Mouse (Mus musculus) adrenal gland (tissue): ENCODE results near the gene Neo1.
"Not testable (repeated sequence)": the region's sequence is repeated elsewhere in the genome, so short reads cannot be mapped to it uniquely, and the experiment has no call there.

Experiments
- intact Hi-C: fragments of 180-260 bp; cut with DNase I; formaldehyde crosslinking; loops from one replicate; pipeline ENCODE4 v1.15.1; 2025

Gene Neo1

GRCm38 (mm10) chr9:59013365-59013764 lies 22.9 kb downstream of the Neo1 start:
- intact Hi-C loops, result loop anchor here (5.0 kb wide), 2 partner anchors 254 to 269 kb away; no protein-coding TSS in a partner anchor

GRCm38 (mm10) chr9:58989255-58989928 lies 46.8 kb downstream of the Neo1 start:
- intact Hi-C loops, result no loop called here

- intact Hi-C loops, result no loop called here
Observed at GRCm38 (mm10) chr9:58979034-58979433, 57.2 kb downstream of the Neo1 start.

- intact Hi-C loops, result not testable (repeated sequence)
Observed at GRCm38 (mm10) chr9:58971154-58971553, 65.1 kb downstream of the Neo1 start.

- intact Hi-C loops, result no loop called here
Observed at GRCm38 (mm10) chr9:58967371-58967770, 68.9 kb downstream of the Neo1 start.

GRCm38 (mm10) chr9:58955507-58955906 lies 80.7 kb downstream of the Neo1 start:
- intact Hi-C loops, result no loop called here

- intact Hi-C loops, result not testable (repeated sequence)
Observed at GRCm38 (mm10) chr9:58945910-58946309, 90.3 kb downstream of the Neo1 start.

GRCm38 (mm10) chr9:58934776-58935175 lies 101.5 kb downstream of the Neo1 start:
- intact Hi-C loops, result no loop called here

- intact Hi-C loops, result loop anchor here (5.0 kb wide), 1 partner anchor 386 kb away; no protein-coding TSS in a partner anchor
Observed at GRCm38 (mm10) chr9:58928103-58928502, 108.1 kb downstream of the Neo1 start.

- intact Hi-C loops, result no loop called here
Observed at GRCm38 (mm10) chr9:58902869-58903585, 133.2 kb downstream of the Neo1 start.

- intact Hi-C loops, result no loop called here
Observed at GRCm38 (mm10) chr9:58899602-58900001, 136.6 kb downstream of the Neo1 start.

GRCm38 (mm10) chr9:58891840-58892640 lies 144.2 kb downstream of the Neo1 start:
- intact Hi-C loops, result no loop called here

- intact Hi-C loops, result no loop called here
Observed at GRCm38 (mm10) chr9:58890893-58891292, 145.3 kb downstream of the Neo1 start.

- intact Hi-C loops, result no loop called here
Observed at GRCm38 (mm10) chr9:58889782-58890448, 146.3 kb downstream of the Neo1 start.

GRCm38 (mm10) chr9:58882686-58883085 lies 153.6 kb downstream of the Neo1 start:
- intact Hi-C loops, result no loop called here

- intact Hi-C loops, result loop anchor here (10.0 kb wide), 1 partner anchor 345 kb away; no protein-coding TSS in a partner anchor
Observed at GRCm38 (mm10) chr9:58879836-58880235, 156.4 kb downstream of the Neo1 start.

- intact Hi-C loops, result loop anchor here (10.0 kb wide), 1 partner anchor 342 kb away; no protein-coding TSS in a partner anchor
Observed at GRCm38 (mm10) chr9:58876946-58877625, 159.2 kb downstream of the Neo1 start.

- intact Hi-C loops, result loop anchor here (2.0 to 10.0 kb wide), 2 partner anchors 165 to 341 kb away; no protein-coding TSS in a partner anchor
Observed at GRCm38 (mm10) chr9:58875439-58875838, 160.8 kb downstream of the Neo1 start.

- intact Hi-C loops, result loop anchor here (2.0 to 10.0 kb wide), 2 partner anchors 164 to 340 kb away; no protein-coding TSS in a partner anchor
Observed at GRCm38 (mm10) chr9:58874354-58874753, 161.9 kb downstream of the Neo1 start.
